Mouse (Mus musculus): ENCODE measurements around the gene Nfasc.

Gene Nfasc

DNA sequence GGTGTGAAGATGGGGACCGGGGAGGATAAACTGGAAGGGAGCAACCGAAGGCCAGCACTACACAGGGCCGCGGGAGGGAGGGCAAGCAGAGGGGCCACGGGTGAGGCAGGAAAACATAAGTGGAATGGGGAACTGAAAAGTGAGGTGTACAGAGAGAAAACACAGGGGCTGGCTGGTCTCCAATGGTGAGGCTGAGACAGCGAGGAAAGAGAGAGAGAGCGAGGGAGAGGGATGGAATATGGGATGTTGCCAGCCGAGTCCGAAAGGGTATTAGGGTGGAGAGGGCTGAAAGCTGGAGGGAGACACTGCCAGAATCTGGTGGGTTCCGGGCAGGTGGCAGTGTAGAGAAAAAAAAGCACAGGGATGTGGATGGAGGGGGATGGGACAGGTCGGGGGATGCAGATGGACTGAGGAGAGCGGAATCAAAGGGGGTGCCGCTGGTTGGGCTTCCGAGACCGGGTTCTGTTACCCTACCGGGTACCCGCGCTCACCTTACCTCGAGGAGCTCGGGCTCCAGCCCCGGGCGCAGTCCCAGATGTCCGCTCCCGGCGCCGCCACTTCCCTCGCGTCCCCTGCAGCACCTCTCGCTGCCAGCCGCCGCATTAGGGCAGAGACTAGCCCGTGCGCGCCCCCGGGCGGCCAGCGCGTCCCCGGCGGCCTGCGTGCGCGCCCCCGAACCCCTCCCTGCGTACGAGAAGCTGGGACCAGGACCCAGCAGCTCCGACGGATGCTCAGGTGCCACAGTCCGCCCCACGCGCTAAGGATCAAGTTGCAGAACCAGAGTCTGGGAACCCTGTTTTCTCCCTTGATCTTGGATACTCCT lies at the start of gene Nfasc:
Gene Nfasc, minus strand, starts transcription at position 623 of the 823 bp plus-strand sequence.
- DNase-seq: peak; percentile 75 to 81

DNA sequence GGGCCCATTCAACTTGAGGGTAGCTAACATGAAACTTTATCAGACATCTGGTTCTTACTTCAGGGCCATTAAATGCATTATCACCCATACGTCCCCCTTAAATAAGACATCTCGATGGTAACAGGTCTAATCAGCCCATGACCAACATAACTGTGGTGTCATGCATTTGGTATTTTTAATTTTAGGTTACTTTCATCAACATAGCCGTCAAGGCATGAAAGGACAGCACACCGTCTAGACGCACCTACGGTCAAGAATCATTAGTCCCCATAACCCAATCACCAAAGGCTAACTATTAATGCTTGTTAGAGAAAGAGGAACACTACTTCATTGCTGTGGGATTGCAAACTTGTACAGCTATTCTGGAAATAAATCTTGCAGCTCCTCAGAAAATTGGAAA lies 49.5 kb upstream of the Nfasc start:
- no peak for DNase-seq

DNA sequence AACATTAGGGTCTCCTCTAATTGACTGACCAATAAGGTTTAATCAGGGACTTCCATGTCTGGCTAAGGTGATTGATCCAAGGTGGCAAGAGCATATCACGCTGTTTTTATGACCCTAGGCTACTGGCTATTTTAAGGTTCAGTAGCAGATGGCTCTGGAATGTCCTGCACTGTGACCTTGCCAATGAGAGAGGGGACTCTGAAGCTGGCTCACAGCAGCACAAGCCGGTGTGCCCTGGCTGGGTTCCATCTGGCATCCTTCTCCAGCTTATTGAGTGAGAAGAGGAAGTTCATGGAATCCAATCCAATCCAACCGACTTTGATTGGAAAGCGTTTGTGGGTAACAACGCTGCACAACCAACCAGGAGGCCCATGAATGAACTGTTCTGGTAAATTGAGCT lies 45.3 kb upstream of the Nfasc start:
- DNase-seq: no peak

DNA sequence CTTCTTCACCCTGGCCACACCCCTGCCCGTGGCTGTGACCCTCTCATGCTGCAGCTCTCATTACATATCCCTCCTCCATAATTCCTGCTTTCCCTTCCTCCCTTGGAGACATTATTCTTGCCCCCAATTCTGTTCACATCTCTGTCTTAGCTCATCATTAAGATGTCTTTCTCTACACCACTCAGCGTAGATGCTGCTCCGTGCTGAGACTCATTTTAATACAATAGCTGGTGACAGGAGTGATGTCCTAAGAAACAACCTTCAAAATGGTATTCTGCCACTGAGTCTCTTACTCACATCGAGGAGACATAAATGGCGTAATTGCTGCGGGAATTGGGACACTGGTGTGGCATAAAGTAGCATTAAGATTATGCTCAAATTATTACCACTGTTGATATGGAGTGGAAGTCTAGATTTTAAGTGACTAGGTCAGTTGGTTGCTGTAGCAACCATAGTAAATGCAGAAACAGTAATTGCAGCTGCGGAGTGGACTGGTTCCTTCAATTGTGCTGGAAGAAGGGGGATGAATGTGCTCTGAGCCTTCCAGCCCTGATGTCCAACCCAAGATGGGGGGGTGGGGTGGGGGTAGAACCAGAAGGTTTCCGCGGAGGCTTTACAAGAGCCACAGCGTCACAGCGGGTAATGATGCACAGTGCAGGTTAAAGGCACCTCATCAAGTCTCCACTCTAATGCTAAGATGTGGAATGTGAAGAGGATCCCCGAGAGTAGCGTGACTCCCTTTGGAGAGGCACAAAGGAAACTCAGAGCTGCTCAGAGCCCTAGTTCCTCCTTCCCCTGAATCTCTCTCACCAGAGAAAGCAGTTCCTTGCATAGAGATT lies 40.2 kb upstream of the Nfasc start:
- no peak for DNase-seq

DNA sequence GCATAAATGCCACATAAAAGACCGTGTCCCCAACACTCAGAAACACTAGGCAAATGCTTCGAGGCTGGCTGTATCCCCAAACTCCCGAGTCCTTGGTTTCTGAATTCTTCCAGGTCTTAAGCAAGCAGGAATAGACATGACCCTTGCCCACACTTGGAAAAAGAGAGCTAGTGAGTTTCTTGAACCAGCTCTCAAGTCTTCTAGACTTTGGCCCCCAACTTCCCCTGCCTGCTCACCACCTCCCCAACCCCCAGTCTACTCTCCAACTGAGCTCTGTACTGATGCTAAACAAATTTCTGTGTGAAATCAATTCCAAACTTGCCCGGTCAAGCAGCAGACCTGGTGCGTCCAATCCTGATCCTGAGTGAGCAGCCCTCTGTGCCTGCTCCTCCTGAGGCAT lies 39.4 kb upstream of the Nfasc start:
- DNase-seq: no peak

DNA sequence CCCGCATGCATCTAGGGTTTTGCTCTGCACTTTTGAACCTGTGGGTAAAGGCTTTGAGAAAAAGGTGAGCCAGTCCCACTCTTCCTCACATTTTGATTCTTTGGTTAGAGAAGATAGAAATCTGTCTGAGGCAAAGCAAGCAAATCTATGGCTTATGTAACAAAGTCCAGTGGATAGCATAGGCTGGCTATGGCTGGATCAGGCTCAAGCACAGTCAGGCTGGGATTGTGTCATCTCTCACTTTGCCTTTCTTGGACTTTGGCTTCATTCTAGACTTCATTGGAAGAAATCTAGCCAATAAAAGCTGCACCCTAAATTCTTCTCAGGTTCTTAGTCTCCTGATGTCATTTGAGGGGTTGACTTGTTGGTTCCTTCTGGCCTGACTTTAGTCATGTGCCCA lies 38.7 kb upstream of the Nfasc start:
- DNase-seq: no peak

DNA sequence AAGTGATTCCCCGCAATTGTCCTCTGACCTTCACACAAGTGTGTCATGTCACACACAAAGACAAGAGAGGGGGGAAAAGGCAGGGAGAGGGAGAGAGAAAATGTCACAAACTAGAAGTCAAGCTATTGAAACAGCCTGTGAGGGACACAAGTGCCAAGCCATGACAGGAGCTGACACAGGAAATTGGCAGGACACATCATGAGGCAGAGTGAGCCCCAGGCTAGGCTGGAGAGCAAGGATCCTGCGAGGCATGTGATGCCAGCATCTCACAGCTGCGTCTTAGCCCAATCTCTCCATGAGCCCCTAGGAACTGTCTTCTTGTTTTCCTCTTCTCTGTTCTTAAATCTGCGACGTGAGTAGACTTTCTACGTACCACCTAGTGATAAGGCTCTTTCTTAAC lies 33.4 kb upstream of the Nfasc start:
- DNase-seq: no peak

DNA sequence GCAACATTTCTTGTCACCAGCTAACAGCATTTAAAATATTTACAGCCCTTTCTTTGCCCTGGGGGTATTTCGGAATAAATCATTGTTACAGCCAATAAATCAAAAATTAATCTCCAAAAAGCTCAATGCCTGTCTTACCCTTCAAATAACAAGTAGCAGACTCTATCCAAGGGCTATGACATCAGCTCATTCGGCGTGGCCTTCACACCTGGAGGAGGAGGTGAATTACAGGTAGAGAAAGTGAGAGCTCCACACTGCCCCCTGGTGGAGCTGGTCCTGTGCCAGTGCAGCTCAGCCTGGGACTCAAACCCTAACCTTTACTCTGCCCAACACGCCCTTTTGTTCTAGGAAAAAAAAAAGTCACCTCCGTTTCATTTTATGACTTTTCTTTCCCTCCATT lies 29.8 kb upstream of the Nfasc start:
- DNase-seq: peak; percentile 79 to 82

DNA sequence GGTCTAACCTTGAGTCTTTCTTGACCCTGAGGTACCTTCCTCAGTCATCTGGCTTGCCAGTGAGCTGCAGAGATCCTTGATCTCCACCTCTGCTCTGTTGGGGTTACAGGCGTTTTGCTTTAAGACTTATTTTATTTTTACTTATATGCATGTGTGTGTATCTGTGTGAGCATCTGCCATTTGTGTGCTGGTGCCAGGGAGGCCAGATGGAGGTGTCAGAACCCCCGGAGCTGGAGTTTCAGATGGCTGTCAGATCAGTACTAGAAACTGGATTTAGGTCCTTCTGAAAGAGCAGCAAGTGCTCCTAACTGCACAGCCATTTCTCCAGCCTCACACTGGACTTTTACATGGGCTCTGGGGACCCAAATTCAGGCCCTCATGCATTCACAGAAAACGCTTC lies 28.0 kb upstream of the Nfasc start:
- DNase-seq: no peak

DNA sequence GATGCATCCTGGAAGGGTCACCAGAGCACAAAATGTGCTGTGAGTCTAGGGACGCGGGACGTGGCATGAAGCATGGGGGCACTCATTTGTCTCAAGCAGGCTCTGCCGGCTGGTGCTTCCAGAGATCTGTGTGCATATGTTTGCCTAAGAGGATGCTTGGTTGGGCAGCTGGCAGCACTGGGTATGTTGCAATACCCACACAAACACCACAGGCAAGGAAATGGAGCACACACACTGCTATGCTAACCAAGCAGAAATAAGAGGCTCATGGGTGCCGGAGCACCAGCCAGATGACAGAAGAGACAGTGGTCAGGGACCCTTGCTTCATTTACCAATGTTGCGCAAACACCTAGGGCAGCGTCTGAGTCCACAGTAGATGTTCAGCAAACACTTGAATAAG lies 25.8 kb upstream of the Nfasc start:
- DNase-seq: no peak

DNA sequence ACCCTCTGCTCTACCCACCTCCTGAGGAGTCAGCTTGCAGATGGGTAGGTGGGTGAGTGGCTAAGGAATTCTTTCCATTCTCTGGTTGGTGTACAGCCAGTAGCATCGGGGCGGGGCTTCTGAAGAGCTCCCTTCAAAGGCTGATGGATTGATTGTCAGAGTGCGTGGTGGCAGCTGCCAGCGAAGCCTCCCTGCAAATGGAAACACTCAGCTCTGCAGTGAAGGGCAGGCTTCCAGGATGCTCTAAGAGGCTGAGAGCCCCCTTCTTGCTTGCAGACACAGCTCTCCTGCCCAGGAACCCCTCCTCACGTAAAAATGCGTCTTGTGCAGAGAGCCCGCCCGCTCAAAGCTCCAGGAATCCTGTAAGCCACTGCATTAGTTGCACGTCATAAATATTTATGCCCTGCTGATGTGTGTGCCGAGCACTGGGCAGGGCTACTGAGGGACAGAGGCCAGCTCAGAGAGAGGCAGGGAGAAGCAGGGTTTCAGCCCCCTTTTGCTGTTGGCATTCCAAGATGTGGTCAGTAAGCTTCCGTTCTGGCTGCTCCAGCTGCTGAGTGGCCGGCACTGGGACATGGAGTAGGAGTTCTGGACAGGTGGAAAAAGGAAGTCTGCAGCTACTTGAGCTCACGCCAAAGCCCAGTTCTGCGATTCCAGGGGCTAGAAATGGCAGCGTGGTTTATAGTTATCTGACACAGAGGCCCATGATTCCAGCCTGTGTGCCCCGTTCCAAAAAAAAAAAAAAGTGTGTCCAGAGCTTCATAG lies 24.5 kb upstream of the Nfasc start:
- DNase-seq: no peak

DNA sequence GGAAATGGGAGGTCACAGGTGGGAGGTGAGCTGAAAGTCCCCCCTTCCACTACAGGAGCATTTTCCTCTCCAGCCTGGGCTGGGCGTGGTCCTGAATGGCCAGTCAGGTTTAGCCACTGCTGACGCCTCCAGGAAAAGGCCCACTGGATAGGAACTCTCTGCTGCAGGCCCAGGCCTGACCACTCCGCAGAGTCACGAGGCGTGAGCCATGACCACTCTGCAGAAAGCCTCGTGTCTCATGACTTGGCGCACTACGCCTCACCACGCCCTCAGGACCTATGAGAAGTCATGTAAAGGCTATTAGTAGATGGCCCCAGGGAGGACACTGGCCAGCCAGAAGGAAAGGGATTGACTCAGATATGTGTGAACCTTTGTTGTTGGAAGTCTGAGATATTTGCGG lies 23.6 kb upstream of the Nfasc start:
- peak in 1 of 2 experiments; percentile 11 for DNase-seq

DNA sequence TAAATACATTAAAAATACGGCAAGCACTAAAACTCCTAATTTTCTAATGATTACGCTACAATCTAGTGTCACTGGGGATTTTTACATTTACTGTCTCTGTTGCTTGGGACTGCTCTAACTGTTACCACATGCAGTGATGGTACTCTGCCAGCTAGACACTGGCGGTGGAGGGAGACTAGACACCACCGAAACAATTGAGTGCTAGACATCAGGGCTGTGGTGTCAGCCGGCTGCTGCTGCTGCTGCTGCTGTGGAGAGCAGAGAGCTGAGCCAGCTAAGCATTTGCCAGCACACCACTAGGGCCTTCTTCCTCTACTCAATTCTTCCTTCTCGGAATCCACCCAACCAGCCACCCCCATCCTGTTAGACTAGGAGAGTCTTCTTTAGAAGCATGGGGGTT lies 17.8 kb upstream of the Nfasc start:
- no peak for DNase-seq

DNA sequence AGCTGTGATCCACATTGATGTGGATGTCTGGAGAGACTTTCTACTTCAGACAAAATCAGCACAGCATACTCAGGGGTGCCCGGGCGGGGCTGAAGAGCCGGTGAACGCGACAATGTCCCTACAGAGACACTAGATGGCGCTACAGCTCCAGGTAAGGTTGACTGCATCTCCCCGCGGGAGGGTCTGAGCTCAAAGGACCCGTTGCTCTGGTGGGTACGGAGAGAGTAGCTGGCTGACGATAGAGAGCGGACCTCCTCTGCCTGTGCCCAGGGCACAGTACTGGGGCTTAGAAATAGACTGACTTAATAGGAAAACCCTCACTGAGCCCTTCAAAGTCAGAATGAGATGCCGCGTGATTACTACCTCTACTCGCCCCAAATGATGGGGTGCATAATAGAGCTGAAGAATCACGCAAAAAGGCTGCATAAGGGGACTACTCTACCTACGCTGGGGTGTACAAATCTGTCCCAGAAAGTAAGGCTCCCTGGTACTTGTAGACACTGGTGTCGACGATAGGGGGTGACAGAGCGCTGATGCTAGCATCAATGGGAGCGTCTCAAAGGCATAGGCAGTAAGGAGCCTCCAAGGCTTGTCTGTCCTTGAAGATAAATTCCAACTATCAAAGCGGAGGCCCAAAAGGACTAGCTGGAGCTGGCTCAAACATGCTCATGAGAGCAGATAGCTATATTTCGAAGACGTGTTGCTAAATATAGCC lies 17.2 kb upstream of the Nfasc start:
- peak; percentile 69 to 74 for DNase-seq

DNA sequence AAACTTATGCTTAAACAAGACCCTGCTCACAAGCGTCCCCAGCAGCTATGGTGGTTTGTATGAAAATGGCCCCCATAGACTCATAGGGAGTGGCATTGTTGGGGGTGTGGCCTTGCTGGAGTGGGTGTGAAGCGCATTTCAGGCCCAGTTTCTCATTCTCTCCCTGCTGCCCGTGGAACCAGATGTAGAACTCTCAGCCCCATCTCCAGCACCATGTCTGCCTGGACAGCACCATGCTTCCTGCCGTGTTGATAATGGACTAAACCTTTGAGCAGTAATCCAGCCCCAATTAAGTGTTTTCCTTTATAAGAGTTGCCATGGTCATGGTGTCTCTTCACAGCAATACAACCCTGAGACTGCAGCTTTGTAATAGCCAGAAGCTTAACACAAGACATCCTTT lies 13.6 kb upstream of the Nfasc start:
- peak; percentile 28 to 45 for DNase-seq

DNA sequence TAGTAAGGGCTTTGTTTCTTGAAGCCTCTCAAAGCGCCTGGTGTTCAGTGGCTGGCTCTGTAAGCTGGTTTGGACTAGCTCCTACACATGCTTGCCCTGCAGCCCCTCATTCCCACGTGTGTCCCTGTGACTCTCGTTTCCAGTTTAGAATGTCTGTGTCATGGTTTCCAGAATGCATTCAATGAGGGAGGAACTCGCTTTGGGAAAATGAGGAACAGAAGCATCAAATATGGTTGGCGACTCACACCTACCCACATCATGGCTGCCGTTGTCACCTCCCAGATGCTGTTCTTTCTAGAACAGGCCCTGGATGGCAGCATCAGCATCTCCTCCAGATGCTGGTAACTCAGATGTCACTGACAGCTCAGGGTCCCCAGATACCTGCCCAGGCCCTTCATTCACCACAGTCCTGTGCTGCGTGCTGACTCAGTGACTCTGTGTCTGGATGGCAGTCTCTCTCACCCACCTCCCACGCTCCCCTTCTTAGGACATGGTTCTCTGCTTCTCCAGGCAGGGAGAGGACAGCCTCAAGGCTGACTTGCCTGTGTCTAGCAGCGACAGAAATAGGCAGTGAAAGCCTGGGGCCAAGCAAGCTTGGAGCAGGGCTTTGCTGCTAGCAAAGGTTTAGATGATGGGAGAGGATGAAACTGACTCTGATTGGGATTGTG lies 7.8 kb upstream of the Nfasc start:
- no peak for DNase-seq

DNA sequence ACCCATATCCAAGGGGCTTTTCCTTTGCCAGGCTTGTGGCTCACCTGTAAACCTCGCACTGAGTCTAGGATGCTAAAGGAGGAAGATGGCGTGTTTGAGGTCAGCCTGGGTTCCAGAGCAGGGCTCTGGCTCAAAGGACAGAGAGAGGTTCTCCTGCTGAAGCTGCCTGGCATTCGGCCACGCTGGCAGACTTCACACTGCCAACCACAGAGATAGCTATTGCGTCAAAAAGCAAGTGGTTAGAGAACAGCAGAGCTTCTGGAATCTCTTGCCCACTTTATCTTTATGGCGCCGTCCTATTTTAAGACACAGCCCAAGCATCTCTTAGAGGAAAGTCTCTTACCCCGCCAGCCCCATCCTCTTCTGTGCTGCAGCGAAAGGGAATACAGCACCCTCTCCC lies 4.7 kb upstream of the Nfasc start:
- no peak for DNase-seq

DNA sequence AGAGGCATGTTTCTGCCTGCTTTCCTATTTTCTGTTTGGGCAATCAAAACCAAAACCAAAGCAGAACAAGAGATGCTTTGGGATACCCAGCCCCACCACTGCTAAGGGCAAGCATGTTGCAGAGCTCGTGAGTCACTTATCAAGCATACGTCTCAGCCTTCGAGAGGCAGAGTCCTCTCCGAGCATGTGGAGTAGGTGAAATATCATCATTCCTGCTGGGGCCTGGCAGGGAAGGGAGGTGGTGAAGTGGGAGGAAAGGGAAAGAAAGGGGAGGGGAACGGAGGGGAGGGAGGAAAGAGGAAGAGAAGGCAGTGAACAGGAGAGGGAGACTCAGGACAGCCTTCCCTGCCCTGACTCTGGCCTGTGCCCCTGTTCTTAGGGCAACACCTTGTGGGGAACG lies 4.0 kb upstream of the Nfasc start:
- DNase-seq: no peak

DNA sequence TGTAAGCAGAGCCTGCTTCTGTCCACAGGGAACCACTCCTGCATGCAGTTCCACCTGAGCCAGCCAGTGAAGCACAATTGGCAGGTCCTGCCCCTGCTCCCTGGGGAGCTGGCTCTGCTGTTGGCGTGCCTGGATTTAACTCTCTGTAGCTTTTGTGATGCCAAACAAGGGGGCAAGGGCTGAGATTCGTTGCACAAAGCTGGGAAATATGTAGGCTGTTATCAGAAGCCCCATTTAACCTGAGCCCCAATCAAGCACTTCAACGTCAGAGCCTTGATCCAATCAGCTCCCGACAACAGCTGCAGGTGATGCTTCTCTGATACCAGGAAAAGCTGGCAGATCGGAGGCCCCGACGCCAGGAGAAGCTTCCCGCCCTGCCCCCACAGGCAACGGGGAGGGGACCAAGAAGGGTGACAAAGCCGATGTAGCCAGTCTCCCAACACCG lies 2.5 kb downstream of the Nfasc start:
- no peak for DNase-seq

DNA sequence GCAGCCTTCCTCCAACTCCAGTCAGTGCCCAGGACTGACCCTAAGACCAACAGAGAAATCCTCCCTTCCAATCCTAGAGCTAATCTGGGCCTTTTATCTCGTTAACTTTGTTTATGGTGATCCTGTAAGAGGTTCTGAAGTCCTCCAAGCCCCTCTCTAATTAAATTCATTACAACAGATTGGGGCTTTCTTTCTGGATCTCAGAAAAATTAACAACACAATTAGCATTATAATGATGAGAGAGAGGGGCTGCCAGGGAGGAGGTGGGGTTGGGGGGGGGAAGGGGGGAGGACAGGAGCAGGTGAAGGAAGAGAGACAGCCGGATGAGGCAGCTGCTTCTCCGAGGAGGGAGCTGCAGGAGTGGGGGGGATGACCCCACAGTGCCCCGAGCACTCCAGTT lies 5.4 kb downstream of the Nfasc start:
- DNase-seq: no peak

DNA sequence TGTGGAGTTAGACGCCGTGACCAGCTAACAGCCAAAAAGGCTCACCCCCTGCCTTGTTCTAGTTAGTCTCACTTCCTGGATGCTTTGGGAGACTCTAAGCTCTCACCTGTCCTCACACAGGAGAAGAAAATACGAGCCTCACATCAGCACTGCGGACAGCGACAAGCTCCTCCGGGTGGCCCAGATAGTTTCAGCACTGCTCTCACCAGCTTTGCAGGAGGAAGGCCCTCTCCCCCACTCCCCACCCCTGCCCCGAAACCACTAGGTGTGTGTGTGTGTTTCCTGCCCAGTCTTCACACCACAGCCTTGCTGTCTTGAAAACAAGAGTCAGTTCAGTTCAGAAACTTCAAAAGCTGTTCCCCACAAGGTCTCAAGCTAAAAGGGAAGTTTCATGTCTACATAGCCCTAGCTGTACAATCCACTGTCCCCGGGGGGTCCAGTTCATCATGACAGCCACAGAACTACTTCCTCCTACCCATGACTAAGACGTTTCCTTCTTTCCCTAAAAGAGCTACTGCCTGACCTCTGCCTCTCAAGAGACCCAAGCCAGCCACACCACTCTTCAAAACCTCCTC lies 7.6 kb downstream of the Nfasc start:
- DNase-seq: peak; percentile 78 to 79

DNA sequence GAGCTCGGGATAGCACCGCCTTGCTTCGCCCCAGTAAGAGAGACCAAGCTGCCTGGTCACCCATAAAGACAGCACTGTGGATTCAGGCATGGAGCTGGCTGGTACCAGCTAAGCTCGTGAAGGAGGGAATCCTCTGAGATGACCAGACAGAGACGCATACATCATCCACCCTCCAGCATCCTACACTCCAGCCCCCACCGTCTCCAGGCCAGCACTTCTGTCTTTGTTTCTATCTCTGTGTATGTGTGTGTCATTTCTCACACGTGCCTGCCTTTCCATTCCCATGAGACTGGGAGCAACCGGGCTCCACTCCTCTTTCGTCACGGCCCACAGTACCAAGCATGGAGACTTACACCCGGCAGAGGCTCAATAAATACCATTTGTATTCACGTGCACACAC lies 9.3 kb downstream of the Nfasc start:
- DNase-seq: no peak
